Mouse (Mus musculus): ENCODE measurements around the gene Gak. TPM values are rescaled to one million over a fixed set of nuclear protein-coding genes. Genes with fewer than 3 reads are reported as not detected.
A peak's percentile ranks its signal among the peaks of the same experiment; 100 is the strongest.
"Not testable (repeated sequence)": the region's sequence is repeated elsewhere in the genome, so short reads cannot be mapped to it uniquely, and the experiment has no call there.

Gene Gak
- polyA plus RNA-seq, 1 experiment from 2014 or later = 23.1 TPM

GRCm38 (mm10) chr5:108643674-108644073 lies 14.1 kb upstream of the Gak start:
- ATAC-seq (ENCODE audit: low read depth) = no peak
- Histone ChIP-seq H3K4me2 (no peak overlapping the region), H3K27ac (no peak overlapping the region), H3K9ac (no peak overlapping the region), H3K9me3 (replicated peaks) (no peaks in the 10 kb centered on the region), H3K4me1 (replicated peaks) (peaks cover 5% of the 10 kb centered on the region), H3K27me3 (no peaks in the 10 kb centered on the region), H3K36me3 (peaks cover 40% of the 10 kb centered on the region), H3K4me3 (replicated peaks) (no peak overlapping the region)
- no peak for DNase-seq
- WGBS (ENCODE audit: insufficient replicate concordance) = 79% methylated on average over 2 of the region's 2 CpGs

- Histone ChIP-seq H3K27me3 (no peaks in the 10 kb centered on the region), H3K27ac (no peak overlapping the region), H3K4me3 (replicated peaks) (no peak overlapping the region), H3K4me1 (replicated peaks) (peaks cover 2% of the 10 kb centered on the region; the same call in 1 of the 2 replicates), H3K9ac (no peak overlapping the region), H3K4me2 (no peak overlapping the region), H3K9me3 (replicated peaks) (no peaks in the 10 kb centered on the region), H3K36me3 (no peaks in the 10 kb centered on the region)
- WGBS (ENCODE audit: insufficient replicate concordance) = 41% methylated on average over 4 of the region's 4 CpGs
- DNase-seq = no peak
- ATAC-seq (ENCODE audit: low read depth) = no peak
Measured at GRCm38 (mm10) chr5:108636172-108636571, 6.6 kb upstream of the Gak start.

DNA sequence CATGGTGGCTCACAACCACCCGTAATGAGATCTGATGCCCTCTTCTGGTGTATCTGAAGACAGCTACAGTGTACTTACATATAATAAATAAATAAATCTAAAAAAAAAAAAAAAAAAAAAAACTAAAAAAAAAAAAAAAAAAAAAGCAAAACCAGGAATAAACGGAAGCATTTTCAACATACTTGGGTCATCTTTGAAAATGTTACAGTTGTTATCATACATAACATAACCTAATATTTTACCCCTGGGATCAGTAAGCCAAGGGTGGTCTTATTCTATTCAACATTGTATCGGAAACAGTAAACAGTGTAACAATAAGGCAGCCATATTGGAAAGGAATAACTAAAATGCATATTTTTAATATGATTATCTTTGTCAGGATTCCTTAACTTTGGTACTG lies 4.5 kb upstream of the Gak start:
- not testable (repeated sequence) for H3K4me3 ChIP-seq (replicated peaks); H3K4me2 ChIP-seq; DNase-seq; H3K27me3 ChIP-seq; H3K9me3 ChIP-seq (replicated peaks); H3K36me3 ChIP-seq; H3K27ac ChIP-seq; ATAC-seq (ENCODE audit: low read depth); H3K9ac ChIP-seq
- WGBS (ENCODE audit: insufficient replicate concordance) = 66% methylated on average over 3 of the region's 3 CpGs
- H3K4me1 ChIP-seq (replicated peaks) = peaks cover 15% of the 10 kb centered on the region

DNA sequence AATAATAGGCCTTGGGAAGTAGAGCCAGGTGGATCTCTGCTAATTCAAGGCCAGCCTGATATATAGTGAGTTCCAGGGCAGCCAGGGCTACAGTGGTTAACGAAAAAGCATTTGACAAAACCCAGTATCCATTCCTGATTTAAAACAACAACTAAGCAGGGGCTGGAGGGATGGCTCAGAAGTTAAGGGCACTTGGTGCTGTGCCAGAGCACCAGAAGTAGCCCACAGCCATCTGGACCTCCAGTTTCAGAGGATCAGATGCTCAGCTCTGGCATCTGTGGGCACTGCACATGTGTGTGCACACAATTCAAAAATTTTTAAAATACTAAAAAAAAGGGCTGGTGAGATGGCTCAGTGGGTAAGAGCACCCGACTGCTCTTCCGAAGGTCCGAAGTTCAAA lies 4.1 kb upstream of the Gak start:
- H3K9ac ChIP-seq = no peak overlapping the region
- no peaks in the 10 kb centered on the region for H3K9me3 ChIP-seq (replicated peaks)
- H3K27me3 ChIP-seq = no peaks in the 10 kb centered on the region
- no peak overlapping the region for H3K27ac ChIP-seq
- DNase-seq = no peak
- no peak for ATAC-seq (ENCODE audit: low read depth)
- H3K4me3 ChIP-seq (replicated peaks) = no peak overlapping the region
- 87% methylated on average over 4 of the region's 4 CpGs for WGBS (ENCODE audit: insufficient replicate concordance)
- H3K4me1 ChIP-seq (replicated peaks) = peaks cover 17% of the 10 kb centered on the region
- no peak overlapping the region for H3K4me2 ChIP-seq
- no peaks in the 10 kb centered on the region for H3K36me3 ChIP-seq

- peak overlapping the region; percentile 80 for H3K4me2 ChIP-seq
- H3K27ac ChIP-seq = peak overlapping the region; percentile 89
- H3K36me3 ChIP-seq = peaks cover 10% of the 10 kb centered on the region
- H3K27me3 ChIP-seq = no peaks in the 10 kb centered on the region
- H3K9me3 ChIP-seq (replicated peaks) = no peaks in the 10 kb centered on the region
- ATAC-seq (ENCODE audit: low read depth) (peak; percentile 84), DNase-seq (peak; percentile 20)
- H3K4me1 ChIP-seq (replicated peaks) = peaks cover 52% of the 10 kb centered on the region
- 1% methylated on average over 32 of the region's 32 CpGs for WGBS (ENCODE audit: insufficient replicate concordance)
- peak overlapping the region; percentile 91 for H3K4me3 ChIP-seq (replicated peaks)
- H3K9ac ChIP-seq = peak overlapping the region; percentile 93
Measured at GRCm38 (mm10) chr5:108628891-108629633, 493 bp downstream of the Gak start.

DNA sequence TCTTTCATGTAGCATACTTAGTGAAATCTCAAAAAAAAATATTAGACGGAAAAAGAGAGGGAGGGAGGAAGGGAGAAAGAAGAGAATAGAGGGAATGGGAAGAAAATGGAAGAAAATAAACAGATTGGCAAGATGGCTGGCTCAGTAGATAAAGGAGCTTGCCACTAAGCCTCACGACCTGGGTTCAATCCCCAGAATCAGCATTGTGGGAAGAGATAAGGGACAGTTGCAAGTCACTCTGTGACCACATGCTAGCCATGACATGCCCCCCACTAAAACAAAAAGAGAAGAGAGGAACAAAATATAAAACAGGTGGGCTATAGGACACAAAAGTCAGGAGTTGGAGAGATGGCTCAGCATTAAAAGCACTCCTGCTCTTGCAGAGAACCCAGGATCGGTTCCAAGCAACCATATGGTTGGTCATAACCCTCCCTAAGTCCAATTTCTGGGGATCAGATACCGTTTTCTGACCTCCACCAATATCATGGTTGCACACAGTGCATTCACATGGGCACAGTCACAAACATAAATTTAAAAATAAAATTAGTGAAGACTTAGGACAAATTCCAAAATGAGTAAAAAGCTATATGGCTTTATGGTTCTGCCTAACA lies 3.4 kb downstream of the Gak start:
- 36% methylated on average over 4 of the region's 4 CpGs for WGBS (ENCODE audit: insufficient replicate concordance)
- peak; percentile 15 for DNase-seq

GRCm38 (mm10) chr5:108621870-108622269 lies 7.7 kb downstream of the Gak start:
- no peak; the same call in 1 of the 2 replicates for ATAC-seq (ENCODE audit: low read depth)
- no peak overlapping the region for H3K9ac ChIP-seq
- H3K27ac ChIP-seq = no peak overlapping the region
- H3K36me3 ChIP-seq = peaks cover 74% of the 10 kb centered on the region
- H3K4me2 ChIP-seq = no peak overlapping the region
- no peaks in the 10 kb centered on the region for H3K9me3 ChIP-seq (replicated peaks)
- H3K27me3 ChIP-seq = no peaks in the 10 kb centered on the region
- no peak overlapping the region for H3K4me3 ChIP-seq (replicated peaks)
- no peak for DNase-seq
- WGBS (ENCODE audit: insufficient replicate concordance) = 64% methylated on average over 2 of the region's 2 CpGs
- H3K4me1 ChIP-seq (replicated peaks) = peaks cover 17% of the 10 kb centered on the region

More for the DNA sequence above, 3.4 kb downstream of the Gak start:
- Histone ChIP-seq H3K9ac (no peak overlapping the region), H3K27ac (no peak overlapping the region), H3K4me2 (peak overlapping the region; percentile 9), H3K36me3 (peaks cover 38% of the 10 kb centered on the region), H3K4me1 (replicated peaks) (peaks cover 50% of the 10 kb centered on the region), H3K9me3 (replicated peaks) (no peaks in the 10 kb centered on the region), H3K4me3 (replicated peaks) (no peak overlapping the region), H3K27me3 (no peaks in the 10 kb centered on the region)
- ATAC-seq (ENCODE audit: low read depth) = no peak

- WGBS (ENCODE audit: insufficient replicate concordance) = 89% methylated on average over 1 of the region's 1 CpGs
- DNase-seq = no peak
Measured at GRCm38 (mm10) chr5:108610426-108610825, 19.1 kb downstream of the Gak start.

DNA sequence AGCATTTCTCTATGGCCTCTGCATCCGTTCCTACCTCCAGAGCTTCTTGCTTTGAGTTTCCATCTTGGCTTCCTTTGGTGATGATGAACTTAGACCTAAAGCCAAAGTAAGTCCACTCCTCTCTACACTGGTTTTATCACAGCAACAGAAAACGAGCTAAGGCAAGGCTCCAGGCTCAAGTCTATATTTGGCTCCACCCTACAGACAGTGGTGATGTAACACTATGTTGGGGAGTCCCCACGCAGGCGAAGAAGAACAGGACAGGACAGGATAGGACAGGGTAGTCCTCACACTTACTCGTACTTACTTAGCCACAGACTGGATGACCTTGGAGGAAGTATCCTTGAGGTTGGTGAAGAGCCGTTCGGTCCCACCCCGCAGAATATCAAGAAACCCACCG lies 27.0 kb downstream of the Gak start:
- Histone ChIP-seq H3K27me3 (no peaks in the 10 kb centered on the region), H3K27ac (no peak overlapping the region), H3K36me3 (peaks cover 97% of the 10 kb centered on the region), H3K4me2 (no peak overlapping the region), H3K9ac (no peak overlapping the region), H3K9me3 (replicated peaks) (no peaks in the 10 kb centered on the region), H3K4me1 (replicated peaks) (no peaks in the 10 kb centered on the region), H3K4me3 (replicated peaks) (no peak overlapping the region)
- 87% methylated on average over 9 of the region's 9 CpGs for WGBS (ENCODE audit: insufficient replicate concordance)
- DNase-seq (no peak), ATAC-seq (ENCODE audit: low read depth) (no peak)

More at GRCm38 (mm10) chr5:108610426-108610825, 19.1 kb downstream of the Gak start:
- Histone ChIP-seq H3K9ac (no peak overlapping the region), H3K27me3 (no peaks in the 10 kb centered on the region), H3K9me3 (replicated peaks) (no peaks in the 10 kb centered on the region), H3K4me3 (replicated peaks) (no peak overlapping the region), H3K4me1 (replicated peaks) (no peaks in the 10 kb centered on the region), H3K4me2 (no peak overlapping the region), H3K36me3 (peaks cover 96% of the 10 kb centered on the region), H3K27ac (no peak overlapping the region)
- no peak for ATAC-seq (ENCODE audit: low read depth)

GRCm38 (mm10) chr5:108599923-108600322 lies 29.6 kb downstream of the Gak start:
- WGBS (ENCODE audit: insufficient replicate concordance) = 67% methylated on average over 1 of the region's 1 CpGs
- Histone ChIP-seq H3K27me3 (no peaks in the 10 kb centered on the region), H3K4me1 (replicated peaks) (no peaks in the 10 kb centered on the region), H3K9me3 (replicated peaks) (no peaks in the 10 kb centered on the region), H3K36me3 (peaks cover 97% of the 10 kb centered on the region), H3K4me3 (replicated peaks) (no peak overlapping the region), H3K9ac (no peak overlapping the region), H3K4me2 (no peak overlapping the region), H3K27ac (no peak overlapping the region)
- ATAC-seq (ENCODE audit: low read depth) (no peak), DNase-seq (no peak)

DNA sequence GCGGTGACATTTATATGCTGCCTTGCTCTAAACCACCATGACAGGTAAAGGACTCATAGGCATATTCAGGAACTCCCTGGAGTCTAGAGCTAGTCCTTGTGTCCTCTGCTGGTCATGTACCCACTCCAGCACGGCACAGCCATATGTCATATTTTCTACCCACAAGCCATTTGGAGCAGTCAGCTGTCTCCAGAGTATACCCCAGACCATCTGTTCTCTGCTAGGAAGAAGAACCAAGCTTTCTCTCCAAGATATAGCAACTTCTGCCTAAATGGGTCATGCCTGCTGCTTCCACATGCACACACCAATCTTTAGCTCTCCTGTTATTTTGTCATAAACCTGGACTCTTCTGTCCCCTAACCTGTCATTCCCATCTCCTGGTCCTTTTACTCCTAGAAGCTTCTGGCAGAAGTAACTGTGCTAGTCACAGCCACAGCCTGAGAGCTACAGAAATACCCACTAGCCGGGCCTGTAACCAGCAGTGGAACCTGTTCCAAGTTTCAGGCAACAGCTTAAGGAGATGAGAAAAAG lies 48.1 kb downstream of the Gak start:
- no peak overlapping the region for H3K27ac ChIP-seq
- peaks cover 87% of the 10 kb centered on the region for H3K36me3 ChIP-seq
- no peak for ATAC-seq (ENCODE audit: low read depth)
- H3K9me3 ChIP-seq (replicated peaks) = no peaks in the 10 kb centered on the region
- DNase-seq = no peak
- no peak overlapping the region for H3K4me2 ChIP-seq
- H3K27me3 ChIP-seq = no peaks in the 10 kb centered on the region
- no peaks in the 10 kb centered on the region for H3K4me1 ChIP-seq (replicated peaks)
- 83% methylated on average over 3 of the region's 3 CpGs for WGBS (ENCODE audit: insufficient replicate concordance)
- no peak overlapping the region for H3K4me3 ChIP-seq (replicated peaks)
- no peak overlapping the region for H3K9ac ChIP-seq

All from liver, embryonic 13.5 days (tissue).